Mouse (Mus musculus) liver, embryonic 18 days (tissue): ENCODE results near the gene Tm4sf19. TPM values are rescaled to one million over a fixed set of nuclear protein-coding genes. Genes with fewer than 3 reads are reported as not detected.

Experiments
- polyA plus RNA-seq: library from polyadenylated mRNA; depleted of rRNA; stranded (reverse); fragments of >200 nt; gene quantifications from 2 replicates; pipeline ENCODE4 v1.2.3, GENCODE M21; 2012; rRNA removed

Tm4sf19 gene
- polyA plus RNA-seq, result 0.04 TPM in 1 of 2 replicates, not detected in the other

GRCm38 (mm10) chr16:32400267-32400666 lies at the start of gene Tm4sf19:
Tm4sf19 (plus strand) TSS chr16:32400506.

GRCm38 (mm10) chr16:32419517-32420483 lies 19.5 kb downstream of the Tm4sf19 start, which contains the start of gene Tctex1d2:
Tctex1d2 (plus strand) TSS chr16:32419702.

GRCm38 (mm10) chr16:32430474-32431046 lies 30.3 kb downstream of the Tm4sf19 start, which contains the start of gene Pcyt1a:
Pcyt1a (plus strand) TSS chr16:32430921.

Other genes starting within 250 kb of the Tm4sf19 start
- gene Nrros, start 234.9 kb upstream of the Tm4sf19 start, polyA plus RNA-seq, result 16.9 and 17.5 TPM in 2 replicates
- gene Bex6, start 220.7 kb upstream of the Tm4sf19 start, polyA plus RNA-seq, result 0.59 and 0.71 TPM in 2 replicates
- gene Fbxo45, start 153.3 kb upstream of the Tm4sf19 start, polyA plus RNA-seq, result 2.7 and 3.1 TPM in 2 replicates
- 6.8 and 7.7 TPM in 2 replicates for gene Wdr53, start 153.3 kb upstream of the Tm4sf19 start, polyA plus RNA-seq
- gene Smco1, start 129.0 kb upstream of the Tm4sf19 start, polyA plus RNA-seq, result not detected in 2 replicates
- 3.6 and 4.1 TPM in 2 replicates for gene Rnf168, start 123.0 kb upstream of the Tm4sf19 start, polyA plus RNA-seq
- 5.2 and 7.5 TPM in 2 replicates for gene Ubxn7, start 68.2 kb upstream of the Tm4sf19 start, polyA plus RNA-seq
- gene Tctex1d2, start 19.2 kb downstream of the Tm4sf19 start, polyA plus RNA-seq, result 3.7 and 4.5 TPM in 2 replicates
- 18.9 and 19.7 TPM in 2 replicates for gene Pcyt1a, start 30.4 kb downstream of the Tm4sf19 start, polyA plus RNA-seq
- gene Slc51a, start 87.4 kb downstream of the Tm4sf19 start, polyA plus RNA-seq, result 0.06 and 0.10 TPM in 2 replicates
- gene Zdhhc19, start 95.8 kb downstream of the Tm4sf19 start, polyA plus RNA-seq, result not detected in 2 replicates
- gene Tfrc, start 208.4 kb downstream of the Tm4sf19 start, polyA plus RNA-seq, result 98.8 and 109 TPM in 2 replicates
- 7.6 and 8.7 TPM in 2 replicates for gene Tnk2, start 243.4 kb downstream of the Tm4sf19 start, polyA plus RNA-seq